Mouse (Mus musculus): Measurements from ENCODE around the gene Dmd. TPM values are rescaled to one million over a fixed set of nuclear protein-coding genes. Genes with fewer than 3 reads are reported as not detected.

Dmd gene
- polyA plus RNA-seq, 1 experiment from 2014 or later, result 29.4 TPM

GRCm38 (mm10) chrX:85226883-85227282 lies 2278.2 kb downstream of the Dmd start:
- H3K36me3 ChIP-seq (replicated peaks), result no peaks in the 10 kb centered on the region
- no peak for ATAC-seq (replicated peaks)
- no peak overlapping the region for H3K4me2 ChIP-seq
- H3K4me3 ChIP-seq, result no peak overlapping the region
- H3K27me3 ChIP-seq (replicated peaks), result no peaks in the 10 kb centered on the region
- no peak overlapping the region for H3K27ac ChIP-seq
- no peak overlapping the region for H3K9ac ChIP-seq
- H3K9me3 ChIP-seq, result no peaks in the 10 kb centered on the region
- H3K4me1 ChIP-seq, result no peaks in the 10 kb centered on the region

- Histone ChIP-seq H3K36me3 (replicated peaks) (no peaks in the 10 kb centered on the region), H3K27ac (no peak within 1 kb of the TSS), H3K9me3 (no peaks in the 10 kb centered on the region), H3K9ac (no peak within 1 kb of the TSS), H3K27me3 (replicated peaks) (no peaks in the 10 kb centered on the region), H3K4me1 (no peaks in the 10 kb centered on the region), H3K4me2 (no peak within 1 kb of the TSS), H3K4me3 (no peak within 1 kb of the TSS)
- WGBS, result 87% methylated on average over 2 of the region's 2 CpGs
- ATAC-seq (replicated peaks), result no peak
Observed at GRCm38 (mm10) chrX:85249379-85249778, 2300.7 kb downstream of the Dmd start, which contains the start of gene Fthl17a. Gene Fthl17a, plus strand, starts transcription at chrX:85249679.
